Mouse (Mus musculus) frontal cortex, postnatal 25 days (tissue): ENCODE measurements at regions not wholly inside any gene's neighbourhood (a gene's known extent, or its start where the extent isn't known, plus 50 kb on each side); places are given as distances from the start of the nearest gene placed in this dataset.

ENCODE experiments used
- DNase-seq, 2 experiments: peaks; one replicate each; pipeline ENCODE4 v3.0.0; 2022; ENCODE audit warnings: low spot score in 2 of 2

- DNase-seq, result no peak
Measured at GRCm38 (mm10) chr14:68022925-68023324, 1271.2 kb downstream of the Synb start.

GRCm38 (mm10) chr14:68021240-68021639, 1272.9 kb downstream of the Synb start:
- DNase-seq, result no peak

GRCm38 (mm10) chr14:68020769-68021168, 1273.3 kb downstream of the Synb start:
- no peak for DNase-seq

GRCm38 (mm10) chr14:68018686-68019085, 1275.4 kb downstream of the Synb start:
- no peak for DNase-seq

DNA sequence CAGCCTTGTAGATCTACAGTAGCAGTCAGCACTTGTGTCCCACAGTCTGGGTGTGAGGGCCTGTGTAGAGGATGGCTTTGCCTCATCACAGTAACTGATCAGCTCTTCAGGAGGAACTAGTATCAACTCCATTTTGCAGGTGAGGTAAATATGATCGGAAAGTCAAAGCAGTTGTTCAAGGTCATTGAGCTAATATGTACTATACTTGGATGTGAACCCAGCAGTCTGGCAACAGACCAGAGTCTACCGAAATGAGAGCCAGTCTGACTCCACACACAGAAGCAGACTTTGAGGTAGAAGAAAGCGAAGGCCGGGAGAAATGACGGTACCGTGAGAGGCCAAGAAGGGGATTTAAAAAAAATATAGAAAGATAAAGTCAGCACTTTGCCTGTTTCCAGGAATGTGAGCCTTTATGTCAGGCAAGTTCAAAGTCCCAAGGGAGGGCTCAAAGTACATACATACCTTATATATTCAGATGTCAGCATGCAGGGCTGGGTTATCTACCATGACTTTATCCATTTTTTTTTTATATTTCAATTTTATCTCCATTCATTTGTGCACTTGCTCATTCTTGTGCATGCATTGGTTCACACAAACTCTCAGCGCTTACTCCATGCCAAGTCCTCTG, 1297.2 kb downstream of the Synb start:
- no peak for DNase-seq

- DNase-seq, result peak; percentile 15 to 21
Measured at GRCm38 (mm10) chr14:67993611-67994051, 1300.5 kb downstream of the Synb start.

DNA sequence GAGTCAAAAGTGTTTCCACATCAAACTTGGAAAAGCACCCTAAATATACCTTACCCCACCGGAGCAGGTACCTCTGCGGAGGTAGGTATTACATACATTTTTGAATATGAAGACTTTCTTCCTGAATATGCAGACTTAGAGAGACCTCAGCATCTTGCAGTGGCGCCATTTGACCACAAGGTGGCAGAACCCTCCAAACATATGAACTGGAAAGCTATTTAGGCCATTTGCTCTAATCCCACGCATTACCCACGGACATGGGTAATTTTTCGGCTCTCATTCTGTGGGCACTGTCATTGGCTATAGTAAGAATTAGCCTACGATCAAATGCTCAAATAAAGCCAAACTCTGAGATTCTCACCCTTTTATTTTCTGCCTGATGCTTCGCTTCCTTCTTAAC, 1301.0 kb downstream of the Synb start:
- DNase-seq, result peak; percentile 70 to 76

- DNase-seq, result no peak
Measured at GRCm38 (mm10) chr14:67992088-67992487, 1302.0 kb downstream of the Synb start.

DNA sequence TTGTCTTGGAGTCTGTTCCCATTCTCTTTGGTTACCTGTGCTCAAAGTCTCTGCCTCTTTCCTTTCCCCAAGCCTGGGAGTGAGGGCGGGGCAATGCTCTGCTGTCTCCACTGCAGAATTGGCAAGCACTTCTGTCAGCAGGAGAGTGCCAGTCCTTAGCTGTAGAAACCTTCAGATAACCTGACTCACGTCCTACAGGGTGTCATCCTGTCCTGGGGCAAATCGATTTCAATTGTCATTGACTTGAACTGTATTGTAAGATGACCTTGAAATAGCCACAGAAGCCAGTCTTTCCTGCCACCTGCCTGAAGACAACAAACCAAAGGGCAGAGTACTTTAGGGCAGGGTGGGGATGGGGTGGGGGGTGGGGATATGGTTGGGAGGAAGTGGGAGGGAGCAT, 1303.8 kb downstream of the Synb start:
- no peak for DNase-seq
